Mouse (Mus musculus) activated CD4-positive, CD25-positive, alpha-beta regulatory T cell, adult 4 months (primary cell): ENCODE data around the gene Kank1. TPM values are rescaled to one million over a fixed set of nuclear protein-coding genes. Genes with fewer than 3 reads are reported as not detected.

Experiments
- ATAC-seq: one replicate; pipeline ENCODE4 v1.8.0; 2017
- polyA plus RNA-seq, 2 experiments: library from polyadenylated mRNA; unstranded; fragments of 100-300 nt; shearing (Covaris generic); gene quantifications; one replicate each; pipeline ENCODE4 v1.2.1; 2017

Kank1 gene
- polyA plus RNA-seq, 2 experiments from 2014 or later = not detected

- no peak for ATAC-seq
Measured at GRCm38 (mm10) chr19:25315458-25315889, 78.7 kb downstream of the Kank1 start.

- no peak for ATAC-seq
Measured at GRCm38 (mm10) chr19:25315993-25316392, 79.2 kb downstream of the Kank1 start.

GRCm38 (mm10) chr19:25324265-25324664 is 87.5 kb downstream of the Kank1 start:
- no peak for ATAC-seq

GRCm38 (mm10) chr19:25325113-25326001 is 88.6 kb downstream of the Kank1 start:
- no peak for ATAC-seq

- no peak for ATAC-seq
Measured at GRCm38 (mm10) chr19:25326002-25326300, 89.2 kb downstream of the Kank1 start.

- no peak for ATAC-seq
Measured at GRCm38 (mm10) chr19:25327633-25328032, 90.9 kb downstream of the Kank1 start.

- ATAC-seq = no peak
Measured at GRCm38 (mm10) chr19:25334360-25334759, 97.6 kb downstream of the Kank1 start.

GRCm38 (mm10) chr19:25336731-25337130 is 100.0 kb downstream of the Kank1 start:
- no peak for ATAC-seq

- ATAC-seq = no peak
Measured at GRCm38 (mm10) chr19:25340630-25341620, 104.2 kb downstream of the Kank1 start.

- no peak for ATAC-seq
Measured at GRCm38 (mm10) chr19:25342026-25342425, 105.3 kb downstream of the Kank1 start.

- no peak for ATAC-seq
Measured at GRCm38 (mm10) chr19:25343657-25344322, 107.0 kb downstream of the Kank1 start.

- no peak for ATAC-seq
Measured at GRCm38 (mm10) chr19:25344371-25344770, 107.6 kb downstream of the Kank1 start.

- ATAC-seq = no peak
Measured at GRCm38 (mm10) chr19:25345972-25346371, 109.2 kb downstream of the Kank1 start.

GRCm38 (mm10) chr19:25347515-25347914 is 110.7 kb downstream of the Kank1 start:
- ATAC-seq = no peak

GRCm38 (mm10) chr19:25351257-25351955 is 114.6 kb downstream of the Kank1 start:
- no peak for ATAC-seq

GRCm38 (mm10) chr19:25357094-25357493 is 120.3 kb downstream of the Kank1 start:
- no peak for ATAC-seq

GRCm38 (mm10) chr19:25358486-25359120 is 121.8 kb downstream of the Kank1 start:
- no peak for ATAC-seq

GRCm38 (mm10) chr19:25360571-25361029 is 123.8 kb downstream of the Kank1 start:
- peak; percentile 49 for ATAC-seq

- no peak for ATAC-seq
Measured at GRCm38 (mm10) chr19:25361956-25362355, 125.2 kb downstream of the Kank1 start.

GRCm38 (mm10) chr19:25365698-25366097 is 128.9 kb downstream of the Kank1 start:
- no peak for ATAC-seq

GRCm38 (mm10) chr19:25366620-25367019 is 129.8 kb downstream of the Kank1 start:
- ATAC-seq = no peak
